Mouse (Mus musculus): ENCODE data around the gene Sertad1. TPM values are rescaled to one million over a fixed set of nuclear protein-coding genes. Genes with fewer than 3 reads are reported as not detected.

Gene Sertad1
- polyA plus RNA-seq, 1 experiment: 50.7 TPM

DNA sequence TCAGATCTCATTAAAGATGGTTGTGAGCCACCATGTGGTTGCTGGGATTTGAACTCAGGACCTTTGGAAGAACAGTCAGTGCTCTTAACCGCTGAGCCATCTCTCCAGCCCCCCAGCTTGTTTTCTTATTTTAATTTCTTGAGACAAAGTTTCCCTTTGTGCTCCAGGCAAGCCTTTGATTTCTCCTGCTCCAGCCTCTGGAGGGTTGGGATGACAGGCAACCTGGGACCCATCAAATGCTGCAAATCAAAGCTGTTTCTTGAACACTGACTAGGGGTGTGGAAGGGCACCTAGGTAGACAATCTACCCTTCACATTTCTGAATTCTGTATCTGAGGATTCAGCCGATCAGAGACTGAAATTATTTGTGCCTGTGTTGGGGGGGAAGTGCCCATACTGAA, 24.1 kb downstream of the Sertad1 start:
- no peak for TF ChIP-seq CTCF (IDR thresholded peaks at IDR 0.05; ENCODE audit: insufficient read depth, low read length)
- TF ChIP-seq POLR2A (IDR thresholded peaks at IDR 0.05; ENCODE audit: borderline replicate concordance, extremely low read depth, low read depth, low read length): no peak
- no peaks in the 10 kb centered on the region for H3K4me1 ChIP-seq (ENCODE audit: control insufficient read depth, insufficient read depth, low read length)
- no peak overlapping the region for H3K4me3 ChIP-seq (replicated peaks; ENCODE audit: extremely low read depth, low read depth, low read length)
- 97% methylated on average over 2 of the region's 2 CpGs for WGBS
- no peak for DNase-seq

DNA sequence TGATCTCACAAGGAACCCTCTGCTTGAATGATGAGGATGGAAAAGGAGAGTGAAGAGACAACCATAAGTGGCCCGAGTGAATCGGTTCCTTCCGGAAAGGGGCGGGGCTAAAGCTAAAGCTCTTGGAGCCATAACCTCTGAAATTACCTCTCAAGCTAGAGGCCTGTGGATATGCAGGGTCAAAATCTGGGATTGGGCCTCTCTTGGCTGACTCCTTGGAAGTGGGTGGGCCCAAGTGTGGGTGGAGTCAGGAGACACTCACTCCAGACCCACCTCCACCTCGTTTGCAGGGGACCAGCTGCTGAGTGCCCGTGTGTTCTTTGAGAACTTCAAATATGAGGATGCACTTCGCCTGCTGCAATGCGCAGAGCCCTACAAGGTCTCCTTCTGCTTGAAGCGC, 28.3 kb downstream of the Sertad1 start:
- TF ChIP-seq POLR2A (IDR thresholded peaks at IDR 0.05; ENCODE audit: borderline replicate concordance, extremely low read depth, low read depth, low read length) (no peak), CTCF (IDR thresholded peaks at IDR 0.05; ENCODE audit: insufficient read depth, low read length) (no peak)
- WGBS: 67% methylated on average over 9 of the region's 9 CpGs
- no peak for DNase-seq

GRCm38 (mm10) chr7:27518314-27518713, 31.6 kb downstream of the Sertad1 start:
- H3K4me3 ChIP-seq (replicated peaks; ENCODE audit: extremely low read depth, low read depth, low read length): no peak overlapping the region
- no peak for TF ChIP-seq POLR2A (IDR thresholded peaks at IDR 0.05; ENCODE audit: borderline replicate concordance, extremely low read depth, low read depth, low read length)
- TF ChIP-seq CTCF (IDR thresholded peaks at IDR 0.05; ENCODE audit: insufficient read depth, low read length): no peak
- H3K4me1 ChIP-seq (ENCODE audit: control insufficient read depth, insufficient read depth, low read length): 0 out of 2 replicates have a peak, but pooled peaks cover 3% of the 10 kb centered on the region
- DNase-seq: no peak
- WGBS: 92% methylated on average over 9 of the region's 9 CpGs

More for the DNA sequence above, 28.3 kb downstream of the Sertad1 start:
- no peak overlapping the region for H3K4me3 ChIP-seq (replicated peaks; ENCODE audit: extremely low read depth, low read depth, low read length)
- H3K4me1 ChIP-seq (ENCODE audit: control insufficient read depth, insufficient read depth, low read length): no peaks in the 10 kb centered on the region

GRCm38 (mm10) chr7:27520104-27520503, 33.4 kb downstream of the Sertad1 start:
- no peak for DNase-seq
- TF ChIP-seq CTCF (IDR thresholded peaks at IDR 0.05; ENCODE audit: insufficient read depth, low read length) (no peak), POLR2A (IDR thresholded peaks at IDR 0.05; ENCODE audit: borderline replicate concordance, extremely low read depth, low read depth, low read length) (no peak)
- H3K4me3 ChIP-seq (replicated peaks; ENCODE audit: extremely low read depth, low read depth, low read length): no peak overlapping the region
- 0 out of 2 replicates have a peak, but pooled peaks cover 3% of the 10 kb centered on the region for H3K4me1 ChIP-seq (ENCODE audit: control insufficient read depth, insufficient read depth, low read length)

DNA sequence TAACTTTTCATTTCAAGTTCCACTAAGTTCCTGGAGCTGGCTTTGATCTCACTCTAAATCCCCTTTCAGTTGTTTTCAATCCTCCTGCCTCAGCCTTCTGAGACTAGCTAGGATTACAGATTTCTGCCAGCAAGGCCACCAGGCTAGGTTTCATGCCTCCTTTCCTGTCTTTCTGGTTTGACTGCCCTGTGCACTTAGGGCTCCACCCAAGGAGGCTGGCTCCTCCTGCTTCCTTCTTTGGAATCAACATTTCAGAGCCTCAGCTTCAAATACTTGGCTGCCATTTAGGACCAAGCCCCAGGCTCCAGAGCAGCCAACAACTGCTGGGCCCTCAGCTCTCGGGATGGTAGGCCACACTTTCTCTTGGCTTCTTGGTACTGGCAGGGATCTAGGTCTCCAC, 33.9 kb downstream of the Sertad1 start:
- 17% methylated on average over 1 of the region's 1 CpGs for WGBS
- H3K4me3 ChIP-seq (replicated peaks; ENCODE audit: extremely low read depth, low read depth, low read length): no peak overlapping the region
- no peak for DNase-seq
- TF ChIP-seq POLR2A (IDR thresholded peaks at IDR 0.05; ENCODE audit: borderline replicate concordance, extremely low read depth, low read depth, low read length): no peak
- no peak for TF ChIP-seq CTCF (IDR thresholded peaks at IDR 0.05; ENCODE audit: insufficient read depth, low read length)
- H3K4me1 ChIP-seq (ENCODE audit: control insufficient read depth, insufficient read depth, low read length): 0 out of 2 replicates have a peak, but pooled peaks cover 3% of the 10 kb centered on the region

DNA sequence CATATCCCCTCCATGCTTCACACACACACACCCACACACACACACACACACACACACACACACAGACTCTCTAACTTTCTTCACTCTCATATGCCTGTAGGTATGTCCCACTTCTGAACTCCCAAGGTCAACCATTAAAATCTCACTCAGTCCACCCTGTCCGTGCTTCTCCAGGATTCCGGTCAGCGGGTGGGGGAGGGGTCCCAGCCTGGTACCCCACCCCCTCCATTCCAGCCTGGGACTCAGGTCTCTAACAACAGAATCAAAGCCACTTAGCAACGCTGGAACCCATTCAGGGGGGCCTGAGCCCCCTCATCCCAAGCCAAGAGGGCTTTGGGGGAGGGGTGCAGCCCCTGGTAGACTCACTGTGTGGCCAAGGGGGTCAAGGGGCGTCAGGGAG, 36.3 kb downstream of the Sertad1 start, which contains the start of gene Hipk4:
Hipk4 (plus strand) TSS at position 301 of the 400 bp plus-strand sequence.
- 0 out of 2 replicates have a peak, but pooled peaks cover 3% of the 10 kb centered on the region for H3K4me1 ChIP-seq (ENCODE audit: control insufficient read depth, insufficient read depth, low read length)
- WGBS: 61% methylated on average over 5 of the region's 5 CpGs
- no peak within 1 kb of the TSS for H3K4me3 ChIP-seq (replicated peaks; ENCODE audit: extremely low read depth, low read depth, low read length)
- DNase-seq: no peak
- TF ChIP-seq POLR2A (IDR thresholded peaks at IDR 0.05; ENCODE audit: borderline replicate concordance, extremely low read depth, low read depth, low read length) (no peak), CTCF (IDR thresholded peaks at IDR 0.05; ENCODE audit: insufficient read depth, low read length) (no peak)

GRCm38 (mm10) chr7:27523805-27524204, 37.1 kb downstream of the Sertad1 start:
- TF ChIP-seq CTCF (IDR thresholded peaks at IDR 0.05; ENCODE audit: insufficient read depth, low read length): no peak
- no peak for TF ChIP-seq POLR2A (IDR thresholded peaks at IDR 0.05; ENCODE audit: borderline replicate concordance, extremely low read depth, low read depth, low read length)
- WGBS: 93% methylated on average over 13 of the region's 13 CpGs
- no peak for DNase-seq
- 0 out of 2 replicates have a peak, but pooled peaks cover 3% of the 10 kb centered on the region for H3K4me1 ChIP-seq (ENCODE audit: control insufficient read depth, insufficient read depth, low read length)
- H3K4me3 ChIP-seq (replicated peaks; ENCODE audit: extremely low read depth, low read depth, low read length): no peak overlapping the region

GRCm38 (mm10) chr7:27526039-27526827, 39.5 kb downstream of the Sertad1 start:
- H3K4me3 ChIP-seq (replicated peaks; ENCODE audit: extremely low read depth, low read depth, low read length): no peak overlapping the region
- WGBS: 15% methylated on average over 10 of the region's 10 CpGs
- no peaks in the 10 kb centered on the region for H3K4me1 ChIP-seq (ENCODE audit: control insufficient read depth, insufficient read depth, low read length)
- peak; percentile 94 for TF ChIP-seq CTCF (IDR thresholded peaks at IDR 0.05; ENCODE audit: insufficient read depth, low read length)
- TF ChIP-seq POLR2A (IDR thresholded peaks at IDR 0.05; ENCODE audit: borderline replicate concordance, extremely low read depth, low read depth, low read length): no peak
- DNase-seq: peak; percentile 77

GRCm38 (mm10) chr7:27529070-27529469, 42.4 kb downstream of the Sertad1 start:
- WGBS: 83% methylated on average over 21 of the region's 21 CpGs
- H3K4me3 ChIP-seq (replicated peaks; ENCODE audit: extremely low read depth, low read depth, low read length): no peak overlapping the region
- DNase-seq: no peak
- no peak for TF ChIP-seq CTCF (IDR thresholded peaks at IDR 0.05; ENCODE audit: insufficient read depth, low read length)
- no peak for TF ChIP-seq POLR2A (IDR thresholded peaks at IDR 0.05; ENCODE audit: borderline replicate concordance, extremely low read depth, low read depth, low read length)
- H3K4me1 ChIP-seq (ENCODE audit: control insufficient read depth, insufficient read depth, low read length): no peaks in the 10 kb centered on the region

- Histone ChIP-seq H3K4me1 (ENCODE audit: control insufficient read depth, insufficient read depth, low read length) (no peaks in the 10 kb centered on the region), H3K4me3 (replicated peaks; ENCODE audit: extremely low read depth, low read depth, low read length) (no peak overlapping the region)
- TF ChIP-seq CTCF (IDR thresholded peaks at IDR 0.05; ENCODE audit: insufficient read depth, low read length) (no peak), POLR2A (IDR thresholded peaks at IDR 0.05; ENCODE audit: borderline replicate concordance, extremely low read depth, low read depth, low read length) (no peak)
- 91% methylated on average over 3 of the region's 3 CpGs for WGBS
- DNase-seq: no peak
Observed at GRCm38 (mm10) chr7:27530937-27531336, 44.2 kb downstream of the Sertad1 start.

Measured in lung, adult 2 months (tissue).